Mouse (Mus musculus) CD8-positive naive resting alpha-beta T cell, adult 2 months (primary cell): ENCODE data around the gene Fer.

Experiments
- DNase-seq, 2 experiments: peaks; one replicate each; pipeline ENCODE4 v3.0.0; 2022; ENCODE audit warnings: low read depth in 2 of 2, low spot score in 2 of 2

Gene Fer

DNA sequence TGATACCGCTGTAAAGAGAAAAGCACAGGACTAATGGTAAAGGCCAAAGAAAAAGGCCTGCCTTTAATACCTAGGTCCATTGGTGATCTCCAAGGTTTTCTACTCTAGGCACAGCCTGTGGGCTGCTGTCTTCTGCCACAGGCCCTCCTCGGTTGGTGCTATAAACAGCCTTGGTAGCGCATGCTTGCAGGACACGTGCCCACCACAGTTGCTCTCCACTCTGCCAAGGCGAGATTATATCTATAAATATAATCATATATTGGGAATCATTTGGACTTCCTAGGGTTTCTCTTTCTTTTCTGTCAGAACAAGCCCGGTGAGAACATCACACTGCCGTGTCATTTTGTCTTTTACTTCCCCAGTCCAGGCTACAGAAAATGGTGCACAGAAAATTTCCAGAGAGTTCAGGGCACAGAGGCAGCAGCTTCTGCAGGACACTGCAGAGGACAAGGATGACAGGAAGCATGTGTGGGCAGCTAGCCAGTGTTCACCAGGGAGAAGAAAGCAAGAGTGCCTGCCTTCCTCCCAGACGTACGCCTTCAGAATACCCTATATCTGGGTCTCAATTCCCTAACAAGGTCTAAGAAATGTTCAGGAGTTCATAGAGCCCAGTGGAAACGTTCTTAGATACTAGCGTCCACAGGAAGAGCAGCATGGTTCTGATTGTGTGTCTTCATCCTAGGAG lies 276.5 kb downstream of the Fer start:
- DNase-seq = no peak

DNA sequence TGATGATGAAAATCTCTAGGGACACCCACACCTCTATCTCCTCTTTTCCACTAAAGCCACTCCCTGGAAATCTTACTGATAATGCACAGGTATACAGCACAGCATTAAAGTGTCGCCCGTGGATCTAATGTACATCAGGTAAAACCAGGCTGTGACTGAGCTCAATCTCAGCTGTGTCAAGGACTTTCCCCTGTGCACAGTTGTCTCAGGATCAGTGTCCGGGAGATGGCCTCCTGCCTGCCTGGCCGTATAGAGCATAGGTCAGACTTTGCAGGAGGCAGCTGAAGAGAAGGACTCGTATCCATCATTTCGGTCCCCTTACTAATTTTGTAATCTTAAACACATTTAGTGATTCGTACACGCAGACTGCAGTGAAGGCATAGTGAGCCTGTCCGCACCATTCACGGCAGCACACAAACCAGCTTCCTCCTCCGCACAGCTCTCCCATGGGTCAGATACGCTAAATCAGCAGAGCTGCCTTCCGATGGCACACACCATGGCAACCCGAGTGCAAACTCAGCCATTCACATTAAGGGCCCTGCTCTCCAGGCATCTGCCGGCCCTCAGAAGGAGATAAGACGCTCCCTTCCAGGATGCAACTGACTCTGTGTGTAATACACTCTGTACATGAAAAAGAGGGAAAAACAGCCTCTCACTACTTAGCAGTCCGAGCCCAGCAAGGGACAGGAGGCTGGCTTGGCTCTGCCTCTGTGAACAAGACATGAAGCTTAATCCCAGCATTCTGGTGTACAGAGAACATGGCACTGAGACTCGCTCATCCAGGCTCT lies 277.4 kb downstream of the Fer start:
- no peak for DNase-seq

DNA sequence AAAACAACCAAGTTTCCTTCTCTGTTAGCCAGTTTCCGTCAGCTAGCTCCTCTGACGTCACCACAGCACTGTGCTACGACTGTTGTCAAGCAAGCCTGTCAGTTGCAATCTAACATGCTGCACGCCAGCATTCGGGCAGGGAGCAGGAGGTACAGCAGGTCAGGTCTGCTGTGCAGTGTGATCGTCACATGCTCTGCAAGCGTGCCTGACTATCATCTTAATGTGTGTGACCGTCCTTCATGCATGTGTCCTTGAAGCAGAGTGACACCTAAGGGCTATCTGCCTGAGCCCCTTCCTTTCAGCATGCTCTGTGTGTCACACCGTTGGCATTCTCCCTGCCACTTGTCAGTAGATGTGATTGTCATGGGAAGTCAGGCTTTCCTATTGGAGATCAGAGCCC lies 279.0 kb downstream of the Fer start:
- no peak for DNase-seq

DNA sequence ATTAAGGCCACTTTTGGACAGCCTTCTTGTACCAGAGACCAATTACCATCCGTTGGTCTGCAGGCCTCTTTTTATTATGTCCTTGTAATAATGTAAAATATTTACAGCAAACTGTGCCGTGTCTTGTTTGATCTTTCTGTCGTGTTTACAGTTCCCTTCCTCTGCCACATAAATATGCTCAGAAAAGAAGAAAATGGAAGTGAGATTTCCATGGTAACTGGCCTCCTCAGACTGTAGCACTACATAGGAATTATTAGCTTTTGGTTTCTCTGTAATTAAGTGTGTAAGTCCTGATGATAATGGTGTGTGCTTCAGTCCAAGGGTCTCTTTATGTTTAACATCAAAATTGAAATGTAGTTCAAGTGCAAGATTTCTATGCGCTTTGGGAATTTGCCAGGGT lies 283.5 kb downstream of the Fer start:
- no peak for DNase-seq

DNA sequence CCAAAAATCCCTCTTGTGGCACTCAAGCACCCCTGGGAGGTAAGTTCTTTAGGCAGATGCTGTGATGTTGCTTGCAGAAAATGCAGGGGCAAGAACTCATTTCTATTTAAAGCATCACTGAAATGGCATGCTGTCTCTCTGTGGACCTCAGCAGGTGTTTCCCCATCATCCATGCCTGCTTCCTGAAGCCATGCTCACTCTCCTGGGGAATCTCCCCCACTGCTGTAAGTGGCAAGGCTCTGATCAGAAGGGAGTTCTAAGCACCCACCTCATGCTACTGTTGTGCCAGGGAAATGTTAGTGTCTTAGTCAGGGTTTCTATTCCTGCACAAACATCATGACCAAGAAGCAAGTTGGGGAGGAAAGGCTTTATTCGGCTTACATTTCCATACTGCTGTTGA lies 287.9 kb downstream of the Fer start:
- DNase-seq = no peak

DNA sequence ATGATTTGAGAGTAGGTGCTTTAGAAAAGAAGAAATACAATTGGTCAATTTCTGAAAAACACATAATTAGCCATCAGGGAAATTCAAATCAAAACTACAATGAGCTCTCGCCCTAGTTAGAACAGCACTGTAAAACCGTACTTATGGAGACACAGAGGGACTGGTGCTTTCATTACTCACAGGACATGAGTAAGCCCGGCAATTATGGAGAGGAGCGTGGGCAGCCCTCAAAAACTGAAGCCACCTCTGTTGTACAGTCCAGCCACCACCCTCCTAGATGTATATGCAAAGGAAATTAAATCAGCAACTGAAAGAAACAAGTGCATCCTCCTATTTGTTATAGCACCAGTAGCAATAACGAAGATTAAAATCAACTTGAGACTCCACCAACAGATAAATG lies 304.9 kb downstream of the Fer start:
- no peak for DNase-seq

DNA sequence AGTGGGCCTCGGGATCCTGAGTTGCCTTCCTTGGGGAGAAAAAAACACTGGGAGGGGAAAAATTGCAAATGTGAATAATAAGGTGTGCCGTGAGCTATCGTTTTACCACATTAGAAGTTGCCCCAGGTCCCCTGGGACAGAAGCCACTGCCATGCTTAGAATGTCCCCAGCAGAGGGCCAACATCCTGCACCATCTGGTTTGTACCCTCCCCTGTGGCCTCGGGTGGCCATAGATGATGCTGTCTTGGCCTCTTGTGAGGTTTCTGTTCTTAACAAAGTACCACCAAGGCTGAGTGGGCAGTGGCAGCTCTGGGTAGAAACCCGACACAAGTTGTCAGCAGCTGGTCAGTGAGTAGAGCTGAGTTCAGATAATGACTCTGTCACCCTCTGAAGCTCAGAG lies 307.2 kb downstream of the Fer start:
- DNase-seq = no peak

DNA sequence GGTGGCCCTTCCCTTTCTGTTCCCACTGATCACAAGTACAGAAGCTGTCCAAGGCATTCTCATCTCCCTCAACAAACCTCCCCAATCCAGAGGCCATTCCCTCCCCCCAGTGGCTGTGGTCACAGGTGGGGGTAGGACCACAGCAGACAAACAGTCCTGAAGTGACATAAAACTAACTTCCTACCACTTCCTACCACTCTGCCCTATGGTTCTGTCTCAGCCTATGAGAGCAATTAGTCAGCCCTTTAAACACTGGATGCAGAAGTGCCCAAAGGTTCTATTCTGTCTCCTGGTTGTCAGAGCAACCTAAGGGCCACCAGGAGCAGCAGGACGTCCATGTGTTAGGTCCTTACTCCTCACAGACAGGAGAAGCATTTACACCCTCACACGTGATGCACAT lies 309.6 kb downstream of the Fer start:
- DNase-seq = no peak

DNA sequence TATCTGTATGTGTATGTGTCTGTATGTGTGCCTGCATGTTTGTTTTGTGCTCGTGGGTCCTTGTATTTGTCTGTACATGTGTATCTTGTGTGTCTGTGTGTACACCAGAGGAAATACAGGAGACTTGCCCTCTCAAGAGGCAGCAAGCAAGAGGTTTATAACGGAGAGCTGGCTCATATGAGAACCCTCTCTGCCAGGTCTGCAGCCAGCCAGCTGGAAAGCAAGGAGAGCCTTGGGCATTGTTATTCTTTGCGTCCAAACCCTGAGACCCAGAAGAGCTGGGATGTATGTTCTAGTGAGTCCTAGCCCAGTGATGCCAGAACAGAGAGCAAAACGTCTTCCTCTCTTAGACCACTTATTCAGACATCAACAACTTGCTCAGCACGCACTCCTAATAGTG lies 317.7 kb downstream of the Fer start:
- no peak for DNase-seq

DNA sequence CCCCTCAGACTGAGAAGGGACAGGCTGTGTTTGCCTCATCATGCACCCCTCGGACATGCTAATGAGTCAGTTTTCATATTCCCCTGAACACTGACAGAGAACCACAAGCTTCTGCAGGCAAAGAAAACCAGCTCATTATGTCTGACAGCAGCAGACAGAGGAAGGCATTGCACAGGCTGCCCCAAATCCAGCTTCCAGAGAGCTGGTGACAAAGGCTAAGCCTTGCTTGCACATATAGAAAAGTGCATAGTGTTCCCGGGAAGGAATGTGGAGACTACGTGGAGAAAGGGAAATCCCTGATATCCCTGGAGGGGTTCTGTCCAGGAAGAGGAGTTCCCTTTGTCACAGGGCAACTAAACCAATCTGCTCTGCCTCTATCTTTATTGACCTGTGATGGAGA lies 318.4 kb downstream of the Fer start:
- DNase-seq = no peak

DNA sequence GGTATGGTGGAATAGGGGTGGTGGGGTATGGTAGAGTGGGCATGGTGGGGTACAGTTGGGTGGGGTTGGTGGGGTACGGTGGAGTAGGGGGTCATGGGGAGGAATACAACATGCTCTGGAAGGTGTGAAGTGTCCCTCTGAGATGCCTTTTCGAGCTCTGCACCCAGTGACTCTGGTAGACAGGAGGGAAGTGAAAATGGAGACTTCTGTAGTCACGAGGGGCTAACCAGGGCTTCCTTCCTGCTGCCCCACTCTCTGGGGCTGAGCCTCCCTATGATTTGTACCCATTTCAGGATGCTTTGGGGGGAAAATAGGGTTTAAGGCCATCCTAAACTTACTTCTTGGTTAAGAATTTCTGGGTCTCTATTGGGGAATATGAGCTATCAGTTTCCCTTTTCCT lies 319.7 kb downstream of the Fer start:
- no peak for DNase-seq

DNA sequence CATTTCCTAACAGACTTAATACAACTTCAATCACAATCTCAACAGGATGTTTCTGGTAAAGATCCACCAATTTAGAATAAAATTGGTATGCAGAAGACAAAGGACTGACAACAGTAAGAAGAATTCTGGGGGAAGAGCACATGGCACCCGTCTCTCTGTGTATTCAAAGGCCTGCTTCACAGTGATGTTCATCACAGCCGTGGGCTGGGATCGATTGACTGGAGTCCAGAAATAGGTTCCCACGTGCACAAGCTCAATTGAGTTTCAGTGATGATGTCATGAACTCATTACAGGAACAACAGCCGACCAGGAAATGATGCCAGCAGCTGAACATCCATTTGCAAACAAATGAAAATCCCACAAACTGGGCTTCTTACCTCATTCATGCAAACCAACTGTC lies 320.3 kb downstream of the Fer start:
- no peak for DNase-seq
